Mouse (Mus musculus) ES-Bruce4 (cell line): ENCODE results near the gene B9d1. TPM values are rescaled to one million over a fixed set of nuclear protein-coding genes. Genes with fewer than 3 reads are reported as not detected.

Experiments used
- H3K27ac ChIP-seq: 2 replicates; pipeline ENCODE4 v1.5.1; 2012; ENCODE audit warnings: low read length, inconsistent platforms; ENCODE audit not compliant: insufficient read depth
- H3K27me3 ChIP-seq: 2 replicates; pipeline ENCODE4 v1.6.1; 2012; ENCODE audit warnings: mild to moderate bottlenecking, low read length, inconsistent platforms; ENCODE audit not compliant: control insufficient read depth, poor library complexity, insufficient read depth, severe bottlenecking
- H3K36me3 ChIP-seq: 2 replicates; pipeline ENCODE4 v1.6.1; 2012; ENCODE audit warnings: inconsistent platforms, mild to moderate bottlenecking, low read length, moderate library complexity; ENCODE audit not compliant: control insufficient read depth, poor library complexity, insufficient read depth, severe bottlenecking
- H3K4me1 ChIP-seq: one replicate; pipeline ENCODE4 v1.8.1; 2011; ENCODE audit warnings: low read length; ENCODE audit not compliant: control insufficient read depth, insufficient read depth
- H3K4me3 ChIP-seq: 2 replicates; pipeline ENCODE4 v1.5.1; 2011; ENCODE audit warnings: low read depth, mild to moderate bottlenecking, low read length
- H3K9ac ChIP-seq: 2 replicates; pipeline ENCODE4 v1.6.1; 2012; ENCODE audit warnings: low read depth, mild to moderate bottlenecking, inconsistent platforms; ENCODE audit not compliant: poor library complexity, severe bottlenecking
- H3K9me3 ChIP-seq: replicated peaks from 2 replicates; pipeline ENCODE4 v1.6.1; 2012; ENCODE audit warnings: mild to moderate bottlenecking, low read length, inconsistent platforms; ENCODE audit not compliant: control insufficient read depth, poor library complexity, insufficient read depth, severe bottlenecking
- CTCF ChIP-seq: IDR thresholded peaks from one replicate; pipeline ENCODE4 v1.8.1; 2011; ENCODE audit warnings: low read depth, low read length
- EP300 ChIP-seq: IDR thresholded peaks from 2 replicates; pipeline ENCODE4 v1.6.1; 2011; ENCODE audit warnings: low read depth, low read length; ENCODE audit not compliant: insufficient read depth
- POLR2A ChIP-seq: IDR thresholded peaks from one replicate; pipeline ENCODE4 v1.8.1; 2011; ENCODE audit warnings: low read length; ENCODE audit not compliant: insufficient read depth
- polyA plus RNA-seq: library from polyadenylated mRNA; stranded (reverse); fragments of >200 nt; gene quantifications from 2 replicates; pipeline ENCODE4 v1.2.4, GENCODE M21; 2011; ENCODE audit warnings: low read depth; ENCODE audit not compliant: missing spikeins, insufficient read depth, insufficient read length

The B9d1 gene
- polyA plus RNA-seq, 1 experiment, result 18.7 TPM

GRCm38 (mm10) chr11:61533571-61533970, 28.6 kb downstream of the B9d1 start:
- H3K27me3 ChIP-seq, result no peaks in the 10 kb centered on the region
- H3K27ac ChIP-seq, result no peak overlapping the region
- H3K4me3 ChIP-seq, result no peak overlapping the region
- H3K9me3 ChIP-seq, result no peaks in the 10 kb centered on the region
- peaks cover 12% of the 10 kb centered on the region for H3K36me3 ChIP-seq
- no peak overlapping the region for H3K9ac ChIP-seq
- no peak for TF ChIP-seq POLR2A
- peak; percentile 82 for TF ChIP-seq EP300
- H3K4me1 ChIP-seq, result peaks cover 11% of the 10 kb centered on the region

GRCm38 (mm10) chr11:61535530-61535929, 30.6 kb downstream of the B9d1 start:
- no peak overlapping the region for H3K4me3 ChIP-seq
- no peaks in the 10 kb centered on the region for H3K9me3 ChIP-seq
- peaks cover 14% of the 10 kb centered on the region for H3K36me3 ChIP-seq
- H3K27ac ChIP-seq, result no peak overlapping the region
- H3K9ac ChIP-seq, result no peak overlapping the region
- TF ChIP-seq POLR2A, result no peak
- TF ChIP-seq CTCF, result no peak
- no peak for TF ChIP-seq EP300
- H3K27me3 ChIP-seq, result no peaks in the 10 kb centered on the region
- H3K4me1 ChIP-seq, result peaks cover 13% of the 10 kb centered on the region

GRCm38 (mm10) chr11:61536952-61537351, 32.0 kb downstream of the B9d1 start:
- Histone ChIP-seq H3K27ac (peak overlapping the region; percentile 59), H3K9ac (no peak overlapping the region), H3K4me3 (no peak overlapping the region), H3K4me1 (peaks cover 17% of the 10 kb centered on the region), H3K36me3 (peaks cover 15% of the 10 kb centered on the region), H3K27me3 (no peaks in the 10 kb centered on the region), H3K9me3 (no peaks in the 10 kb centered on the region)
- TF ChIP-seq CTCF, result no peak
- no peak for TF ChIP-seq EP300
- TF ChIP-seq POLR2A, result no peak

- H3K4me3 ChIP-seq, result no peak overlapping the region
- no peak overlapping the region for H3K9ac ChIP-seq
- H3K9me3 ChIP-seq, result no peaks in the 10 kb centered on the region
- H3K27me3 ChIP-seq, result no peaks in the 10 kb centered on the region
- peak overlapping the region; percentile 59 for H3K27ac ChIP-seq
- TF ChIP-seq CTCF (no peak), POLR2A (no peak), EP300 (no peak)
- peaks cover 19% of the 10 kb centered on the region for H3K4me1 ChIP-seq
- peaks cover 12% of the 10 kb centered on the region for H3K36me3 ChIP-seq
These were observed 32.4 kb downstream of the B9d1 start for GRCm38 (mm10) chr11:61537362-61537761.

DNA sequence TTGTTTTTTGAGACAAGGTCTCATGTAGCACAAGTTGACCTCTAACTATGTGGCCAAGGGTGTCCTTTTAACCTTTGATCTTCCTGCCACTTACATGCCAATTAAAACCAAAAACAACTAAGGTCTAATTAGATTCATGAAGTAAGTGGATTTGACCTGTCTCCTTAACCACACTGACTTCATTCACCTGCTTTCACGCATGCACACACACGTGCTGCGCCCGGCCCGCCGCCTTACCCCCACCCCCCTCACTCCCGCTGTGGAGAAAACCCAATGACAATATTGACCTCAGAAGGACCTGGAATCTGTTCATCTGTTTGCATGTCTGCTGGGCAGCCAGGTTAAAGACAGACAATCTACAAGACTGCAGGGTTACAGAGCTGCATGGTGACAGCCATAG, 35.7 kb downstream of the B9d1 start:
- TF ChIP-seq EP300 (no peak), POLR2A (no peak), CTCF (no peak)
- no peak overlapping the region for H3K27ac ChIP-seq
- H3K27me3 ChIP-seq, result no peaks in the 10 kb centered on the region
- H3K9ac ChIP-seq, result no peak overlapping the region
- H3K4me3 ChIP-seq, result no peak overlapping the region
- peaks cover 19% of the 10 kb centered on the region for H3K36me3 ChIP-seq
- no peaks in the 10 kb centered on the region for H3K9me3 ChIP-seq
- peaks cover 14% of the 10 kb centered on the region for H3K4me1 ChIP-seq

GRCm38 (mm10) chr11:61541106-61541505, 36.2 kb downstream of the B9d1 start:
- Histone ChIP-seq H3K27ac (no peak overlapping the region), H3K4me1 (peaks cover 14% of the 10 kb centered on the region), H3K9me3 (no peaks in the 10 kb centered on the region), H3K9ac (no peak overlapping the region), H3K27me3 (no peaks in the 10 kb centered on the region), H3K4me3 (no peak overlapping the region), H3K36me3 (peaks cover 19% of the 10 kb centered on the region)
- TF ChIP-seq CTCF (no peak), POLR2A (no peak), EP300 (no peak)
